Mouse (Mus musculus) brain, embryonic 14.5 days (tissue): ENCODE results near the gene Ms4a4b. TPM values are rescaled to one million over a fixed set of nuclear protein-coding genes. Genes with fewer than 3 reads are reported as not detected.

Experiments
- DNase-seq: peaks from one replicate; pipeline ENCODE4 v3.0.0-alpha.2; 2011; ENCODE audit warnings: low read depth
- CTCF ChIP-seq: fragments of 200-500 bp; IDR thresholded peaks from 2 replicates; pipeline ENCODE4 v1.5.1; 2012; ENCODE audit warnings: inconsistent platforms, mild to moderate bottlenecking, moderate library complexity, borderline replicate concordance; ENCODE audit not compliant: insufficient read depth, insufficient read length; ENCODE audit errors: extremely low read depth
- POLR2A ChIP-seq: fragments of 200-500 bp; IDR thresholded peaks from 2 replicates; pipeline ENCODE4 v1.6.1; 2012; ENCODE audit warnings: mild to moderate bottlenecking, inconsistent platforms, borderline replicate concordance; ENCODE audit not compliant: poor library complexity, insufficient read depth, insufficient read length, severe bottlenecking; ENCODE audit errors: extremely low read depth
- polyA plus RNA-seq: library from polyadenylated mRNA; depleted of rRNA; stranded (reverse); fragments of >200 nt; gene quantifications from 2 replicates; pipeline ENCODE4 v1.2.3, GENCODE M21; 2012; rRNA removed

The Ms4a4b gene
- polyA plus RNA-seq, 1 experiment, result not detected

DNA sequence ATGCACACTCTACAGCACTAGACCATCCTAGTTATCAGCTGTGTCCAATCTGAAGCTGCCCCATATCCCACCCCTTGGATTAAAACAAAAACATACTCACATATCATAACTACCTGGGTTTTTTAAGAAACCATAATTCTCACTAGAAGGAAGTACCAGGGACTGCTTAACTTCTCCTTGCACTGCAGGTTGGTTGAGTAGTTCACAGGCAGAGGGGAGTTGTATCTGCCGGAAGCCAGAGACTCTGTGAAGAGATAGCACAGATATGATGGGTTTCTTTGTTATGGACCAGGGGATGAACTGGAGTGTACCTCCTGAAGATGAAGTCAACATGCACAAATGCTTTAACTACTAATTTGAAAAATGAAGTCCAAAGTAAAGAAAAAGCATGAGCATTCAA, 57.4 kb downstream of the Ms4a4b start:
- DNase-seq, result no peak
- TF ChIP-seq POLR2A, result no peak
- TF ChIP-seq CTCF, result no peak

DNA sequence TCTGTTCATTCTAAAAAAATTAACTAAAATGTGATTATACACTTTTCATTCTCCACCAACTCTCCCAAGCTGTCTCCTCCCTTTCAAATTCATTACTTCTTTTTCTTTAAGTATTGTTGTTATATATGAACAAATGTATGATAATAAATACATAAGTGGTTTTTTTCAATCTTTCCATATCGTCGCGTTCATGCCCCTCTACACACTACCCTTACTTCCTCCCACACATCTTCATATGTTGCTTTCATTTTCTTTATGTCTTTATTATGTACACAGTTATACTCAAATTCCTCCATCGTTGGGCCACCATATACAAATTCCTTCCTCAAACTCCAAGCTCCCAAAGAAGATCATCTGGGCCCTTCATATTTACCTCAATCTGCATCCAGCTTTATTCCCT, 58.0 kb downstream of the Ms4a4b start:
- TF ChIP-seq CTCF (no peak), POLR2A (no peak)

DNA sequence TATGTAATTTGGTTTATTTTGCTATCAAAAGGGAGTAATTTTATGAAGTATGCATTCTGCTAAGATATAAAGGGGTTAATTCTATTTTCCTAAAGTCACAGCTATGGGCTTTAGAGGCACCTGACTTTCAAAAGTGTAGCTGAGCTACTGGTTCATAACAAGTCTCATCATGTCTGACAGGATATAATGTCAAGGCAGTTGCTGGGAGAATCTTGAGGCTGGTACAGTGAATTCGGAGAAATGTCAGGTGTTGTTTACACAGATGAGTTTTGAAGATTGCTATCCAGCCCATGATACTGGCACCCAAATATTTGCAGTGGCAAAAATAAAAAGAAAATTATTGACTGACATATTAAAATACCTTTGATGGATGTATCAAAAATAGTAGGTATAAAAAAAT, 61.5 kb downstream of the Ms4a4b start:
- TF ChIP-seq CTCF, result no peak
- no peak for DNase-seq

More for the DNA sequence above, 58.0 kb downstream of the Ms4a4b start:
- DNase-seq, result no peak

DNA sequence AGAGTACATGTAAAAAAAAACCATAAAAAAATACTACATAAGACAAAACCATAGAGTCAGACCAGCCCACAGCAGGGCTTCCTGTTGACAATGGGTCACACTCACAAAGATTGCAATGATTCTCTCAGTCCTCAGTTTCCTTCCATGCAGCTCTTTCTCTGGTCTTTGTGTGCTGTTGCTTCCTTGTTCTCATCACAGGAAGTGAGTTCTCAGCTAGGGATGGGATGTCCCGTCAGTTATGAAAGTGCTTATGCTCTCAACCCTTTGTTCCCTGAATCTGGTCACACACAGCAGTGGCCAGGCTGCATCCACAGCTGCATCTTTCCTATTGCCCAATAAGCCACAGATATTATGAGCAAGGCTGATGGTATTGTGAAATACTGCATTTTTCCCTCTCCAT, 70.1 kb downstream of the Ms4a4b start:
- TF ChIP-seq POLR2A (no peak), CTCF (no peak)
- DNase-seq, result no peak

DNA sequence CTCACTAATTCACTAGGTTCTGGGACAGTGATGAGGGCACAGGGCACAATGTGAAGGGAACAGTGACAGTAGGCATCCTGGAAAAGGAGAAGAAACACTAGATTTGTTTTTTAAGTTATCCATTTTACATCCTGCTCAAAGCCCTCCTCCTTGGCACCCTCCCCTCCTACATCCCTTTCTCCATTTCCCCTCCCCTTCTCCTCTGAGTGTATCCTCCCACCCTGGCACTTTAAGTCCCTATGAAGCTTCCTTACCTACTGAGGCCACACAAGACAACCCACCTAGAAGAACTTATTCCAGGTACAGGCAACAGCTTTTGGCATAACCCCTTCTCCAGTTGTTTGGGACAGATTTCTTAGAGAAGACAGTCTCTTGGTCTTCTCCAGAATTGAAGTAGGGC, 72.9 kb downstream of the Ms4a4b start, which contains the start of gene Ms4a6b:
Ms4a6b (plus strand) TSS at position 267 of the 400 bp plus-strand sequence.
- no peak for TF ChIP-seq POLR2A
- TF ChIP-seq CTCF, result no peak
- no peak for DNase-seq

Other genes with a start within 250 kb of the Ms4a4b start
- not detected in 2 replicates for gene Ms4a13, start 246.8 kb upstream of the Ms4a4b start, polyA plus RNA-seq
- not detected in 2 replicates for gene Ms4a12, start 211.1 kb upstream of the Ms4a4b start, polyA plus RNA-seq
- gene Ms4a1, start 177.3 kb upstream of the Ms4a4b start, polyA plus RNA-seq, result not detected in 2 replicates
- not detected in 2 replicates for gene Ms4a5, start 159.7 kb upstream of the Ms4a4b start, polyA plus RNA-seq
- gene Ms4a14, start 129.1 kb upstream of the Ms4a4b start, polyA plus RNA-seq, result 0.15 and 0.18 TPM in 2 replicates
- 0.86 and 1.9 TPM in 2 replicates for gene Ms4a7, start 107.4 kb upstream of the Ms4a4b start, polyA plus RNA-seq
- gene Ms4a4a, start 68.0 kb upstream of the Ms4a4b start, polyA plus RNA-seq, result 0.25 and 0.38 TPM in 2 replicates
- gene Ms4a4c, start 38.8 kb upstream of the Ms4a4b start, polyA plus RNA-seq, result 0.06 and 0.12 TPM in 2 replicates
- gene Ms4a6c, start 25.8 kb downstream of the Ms4a4b start, polyA plus RNA-seq, result 1.4 and 1.6 TPM in 2 replicates
- gene Gm8369, start 42.4 kb downstream of the Ms4a4b start, polyA plus RNA-seq, result 0.13 TPM in 1 of 2 replicates, not detected in the other
- 1.7 and 2.7 TPM in 2 replicates for gene Ms4a6b, start 73.0 kb downstream of the Ms4a4b start, polyA plus RNA-seq
- 0.11 TPM in 1 of 2 replicates, not detected in the other for gene Ms4a4d, start 93.2 kb downstream of the Ms4a4b start, polyA plus RNA-seq
- gene Ms4a6d, start 161.3 kb downstream of the Ms4a4b start, polyA plus RNA-seq, result 1.7 TPM in 2 replicates
- 0.11 and 0.14 TPM in 2 replicates for gene Ms4a2, start 180.2 kb downstream of the Ms4a4b start, polyA plus RNA-seq
- gene Ms4a3, start 197.3 kb downstream of the Ms4a4b start, polyA plus RNA-seq, result not detected in 2 replicates
- not detected in 2 replicates for gene Oosp2, start 217.0 kb downstream of the Ms4a4b start, polyA plus RNA-seq
- not detected in 2 replicates for gene Oosp1, start 247.6 kb downstream of the Ms4a4b start, polyA plus RNA-seq